Mouse (Mus musculus) hindbrain, embryonic 10.5 days (tissue): ENCODE data around the gene Helt. TPM values are rescaled to one million over a fixed set of nuclear protein-coding genes. Genes with fewer than 3 reads are reported as not detected.
A peak's percentile ranks its signal among the peaks of the same experiment; 100 is the strongest.

Source experiments
- DNase-seq: peaks from one replicate; pipeline ENCODE4 v3.0.0-alpha.2; 2017; ENCODE audit warnings: low spot score
- H3K27ac ChIP-seq: fragments of 300-500 bp; sonication (generic); 2 replicates; pipeline ENCODE4 v1.5.1; 2016; ENCODE audit warnings: mild to moderate bottlenecking, moderate library complexity
- H3K27me3 ChIP-seq: fragments of 300-500 bp; sonication (generic); 2 replicates; pipeline ENCODE4 v1.6.1; 2016; ENCODE audit warnings: mild to moderate bottlenecking; ENCODE audit not compliant: poor library complexity, insufficient read depth, severe bottlenecking
- H3K36me3 ChIP-seq: fragments of 300-500 bp; sonication (generic); 2 replicates; pipeline ENCODE4 v1.6.1; 2016; ENCODE audit warnings: mild to moderate bottlenecking, moderate library complexity
- H3K4me1 ChIP-seq: fragments of 300-500 bp; sonication (generic); replicated peaks from 2 replicates; pipeline ENCODE4 v1.6.1; 2016; ENCODE audit warnings: mild to moderate bottlenecking
- H3K4me3 ChIP-seq: fragments of 300-500 bp; sonication (generic); 2 replicates; pipeline ENCODE4 v1.5.1; 2016; ENCODE audit warnings: mild to moderate bottlenecking, moderate library complexity
- H3K9me3 ChIP-seq: fragments of 300-500 bp; sonication (generic); 2 replicates; pipeline ENCODE4 v1.6.1; 2016; ENCODE audit warnings: mild to moderate bottlenecking, moderate library complexity
- WGBS: fragments of 180-500 bp; shearing (Covaris S2); methylation state at CpG from one replicate; pipeline ENCODE4 v1.1.7; 2016; 5-methylcytosine and 5-hydroxymethylcytosine counted together
- polyA plus RNA-seq: library from polyadenylated mRNA; unstranded; fragments of >200 nt; fragmentation: Nextera tagmentation; extraction: Ambion mirVana; gene quantifications from 2 replicates; pipeline ENCODE4 v1.2.1, GENCODE M21; 2016

Gene Helt
- polyA plus RNA-seq, 1 experiment from 2014 or later = 0.41 TPM

- no peaks in the 10 kb centered on the region for H3K36me3 ChIP-seq
- DNase-seq = peak; percentile 29
- H3K4me1 ChIP-seq = peaks cover 9% of the 10 kb centered on the region
- no peak overlapping the region for H3K4me3 ChIP-seq
- 43% methylated on average over 10 of the region's 10 CpGs for WGBS
- no peak overlapping the region for H3K27ac ChIP-seq
- peaks cover 79% of the 10 kb centered on the region for H3K27me3 ChIP-seq
- peaks cover 8% of the 10 kb centered on the region; the same call in 1 of the 2 replicates for H3K9me3 ChIP-seq
Observed at GRCm38 (mm10) chr8:46251561-46251960, 42.9 kb downstream of the Helt start.

- H3K9me3 ChIP-seq = peaks cover 8% of the 10 kb centered on the region; the same call in 1 of the 2 replicates
- peak; percentile 78 for DNase-seq
- 16% methylated on average over 11 of the region's 11 CpGs for WGBS
- H3K4me3 ChIP-seq = peak overlapping the region; percentile 11; the same call in 1 of the 2 replicates
- H3K27ac ChIP-seq = no peak overlapping the region
- H3K36me3 ChIP-seq = no peaks in the 10 kb centered on the region
- H3K27me3 ChIP-seq = peaks cover 88% of the 10 kb centered on the region
- H3K4me1 ChIP-seq = peaks cover 20% of the 10 kb centered on the region
Observed at GRCm38 (mm10) chr8:46246346-46246745, 48.1 kb downstream of the Helt start.

- 35% methylated on average over 7 of the region's 7 CpGs for WGBS
- no peaks in the 10 kb centered on the region for H3K9me3 ChIP-seq
- DNase-seq = peak; percentile 15
- H3K27me3 ChIP-seq = peaks cover 80% of the 10 kb centered on the region
- H3K4me1 ChIP-seq = peaks cover 16% of the 10 kb centered on the region
- H3K4me3 ChIP-seq = no peak overlapping the region
- no peaks in the 10 kb centered on the region for H3K36me3 ChIP-seq
- no peak overlapping the region for H3K27ac ChIP-seq
Observed at GRCm38 (mm10) chr8:46242946-46243345, 51.5 kb downstream of the Helt start.

Other genes with a start within 250 kb of the Helt start
- gene Cfap97, start 142.9 kb downstream of the Helt start, polyA plus RNA-seq = 14.9 and 19.8 TPM in 2 replicates
- gene Snx25, start 142.5 kb downstream of the Helt start, polyA plus RNA-seq = 2.9 and 4.1 TPM in 2 replicates
- 504 and 541 TPM in 2 replicates for gene Slc25a4, start 83.4 kb downstream of the Helt start, polyA plus RNA-seq
- gene Acsl1, start 176.4 kb upstream of the Helt start, polyA plus RNA-seq = 7.3 and 9.8 TPM in 2 replicates